Mouse (Mus musculus) heart, postnatal 4 days (tissue): Measurements from ENCODE around the gene Mosmo. TPM values are rescaled to one million over a fixed set of nuclear protein-coding genes. Genes with fewer than 3 reads are reported as not detected.

Experiments used
- DNase-seq: peaks from one replicate; pipeline ENCODE4 v3.0.0; 2021
- total RNA-seq, 2 experiments: library from RNA; stranded (reverse); gene quantifications; 2 replicates each; pipeline ENCODE4 v1.2.3; 2021

Mosmo gene
- total RNA-seq, 2 experiments from 2014 or later = 30.0 to 33.6 TPM

DNA sequence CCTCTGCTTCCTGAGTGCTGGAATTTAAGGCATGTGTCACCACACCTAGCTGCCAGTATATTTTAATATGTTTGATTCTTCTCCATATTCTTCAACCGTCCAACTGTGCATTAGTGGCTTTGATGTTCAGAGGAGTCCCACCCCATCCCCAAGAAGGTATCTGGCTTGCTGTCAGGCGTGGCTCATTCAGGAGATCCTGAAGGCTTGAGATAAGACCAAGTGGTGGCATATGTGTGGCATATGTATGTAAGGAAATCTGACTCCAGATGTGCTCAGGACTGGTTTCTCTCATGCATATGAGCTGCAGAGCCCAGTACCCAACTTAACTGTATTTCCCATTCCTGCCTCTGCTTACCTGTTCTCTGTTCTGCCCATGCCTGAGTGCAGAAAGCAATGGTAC is 100.6 kb downstream of the Mosmo start:
- no peak for DNase-seq

Other genes starting within 250 kb of the Mosmo start
- 100 to 1,000 TPM; 820 to 827 TPM for gene Uqcrc2, start 42.4 kb upstream of the Mosmo start, total RNA-seq
- not detected for gene Pdzd9, start 7.3 kb upstream of the Mosmo start, total RNA-seq
- 1 to 10 TPM; 1.1 to 1.4 TPM for gene Vwa3a, start 61.7 kb downstream of the Mosmo start, total RNA-seq
- not detected for gene Gm5737, start 134.7 kb downstream of the Mosmo start, total RNA-seq
- gene Eef2k, start 165.2 kb downstream of the Mosmo start, total RNA-seq = 10 to 100 TPM; 36.9 to 38.0 TPM
- gene Polr3e, start 240.1 kb downstream of the Mosmo start, total RNA-seq = 10 to 100 TPM; 18.0 to 18.7 TPM